Mouse (Mus musculus) v-Abl transformed pro-B cells (cell line): ENCODE results near the gene Endod1.

Experiments
- in situ Hi-C, 2 experiments: fragments of 400-800 bp; cut with MboI; formaldehyde crosslinking; loops; one replicate each; pipeline ENCODE4 v1.15.1; 2025; ENCODE audit not compliant: unreplicated experiment in 2 of 2

Endod1 gene

GRCm38 (mm10) chr9:14380386-14381285 is 671 bp downstream of the Endod1 start:
- in situ Hi-C loops: no loop called here

DNA sequence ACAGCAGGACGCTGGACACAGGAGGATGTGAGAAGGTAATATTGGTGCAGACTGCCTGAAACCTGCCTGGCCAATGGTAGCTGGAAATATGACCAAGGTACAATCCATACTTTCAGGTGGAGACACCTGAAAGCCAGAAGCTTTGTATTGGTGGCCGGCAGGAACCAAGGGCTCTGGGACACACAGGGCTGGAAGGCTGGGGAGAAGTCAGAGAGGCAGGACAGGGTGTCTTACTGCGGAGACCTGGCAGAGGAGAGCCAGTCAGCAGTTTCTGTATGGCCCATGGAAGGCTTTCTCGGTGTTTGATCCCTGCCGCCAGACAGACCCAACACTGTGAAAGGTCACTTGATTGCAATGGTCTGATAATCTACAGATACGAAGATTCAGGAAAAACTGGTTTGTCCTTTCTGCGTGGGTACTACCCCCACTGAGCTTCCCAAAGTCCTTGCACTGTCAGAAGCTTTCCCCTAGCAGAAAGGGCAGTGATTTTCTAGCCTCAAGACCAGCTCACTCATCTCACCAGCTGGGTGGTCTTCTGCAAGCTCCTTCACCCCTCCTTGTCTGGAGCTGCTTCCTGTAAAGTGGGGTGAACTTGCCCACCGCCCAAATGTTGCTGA is 1.4 kb downstream of the Endod1 start:
- in situ Hi-C loops: no loop called here

DNA sequence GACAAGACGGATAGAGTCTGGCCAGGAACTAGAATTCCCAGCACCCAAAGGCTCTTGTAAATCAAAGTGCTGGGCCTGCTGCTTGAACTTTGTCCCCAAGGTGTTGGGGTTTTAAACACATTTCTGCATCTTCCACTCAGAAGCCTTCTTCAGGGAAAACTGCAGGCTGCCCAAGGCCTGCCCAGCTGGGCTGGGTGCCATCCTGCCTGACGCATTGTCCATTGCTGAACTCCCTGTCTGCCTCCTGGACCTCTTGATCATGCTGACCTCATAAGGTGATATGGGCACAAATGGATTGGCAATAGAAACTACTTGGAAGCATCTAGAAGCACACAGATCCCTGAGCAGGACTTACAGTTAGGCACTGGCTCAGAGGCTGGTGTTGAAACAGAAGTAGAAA is 3.2 kb downstream of the Endod1 start:
- in situ Hi-C loops: no loop called here

DNA sequence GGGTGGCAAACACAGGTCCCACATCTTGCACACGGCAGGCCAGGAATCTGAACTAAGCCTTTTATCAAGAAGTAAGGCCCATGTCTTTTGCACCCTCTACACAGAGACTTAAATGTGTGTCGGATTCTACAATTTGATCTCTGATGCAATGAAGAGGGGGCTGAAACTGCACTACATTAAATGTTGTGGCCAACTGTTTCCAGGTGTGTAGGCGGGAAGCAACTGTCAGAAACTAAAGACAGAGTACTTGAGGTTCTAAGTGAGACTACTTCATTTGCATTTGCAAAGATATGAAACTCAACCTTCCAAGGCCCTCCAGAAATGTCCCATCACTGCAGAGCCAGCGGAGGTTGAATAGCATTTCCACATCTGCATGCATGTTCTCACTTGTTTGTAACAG is 5.2 kb downstream of the Endod1 start:
- in situ Hi-C loops: no loop called here

GRCm38 (mm10) chr9:14372440-14372839 is 8.9 kb downstream of the Endod1 start:
- in situ Hi-C loops: no loop called here

DNA sequence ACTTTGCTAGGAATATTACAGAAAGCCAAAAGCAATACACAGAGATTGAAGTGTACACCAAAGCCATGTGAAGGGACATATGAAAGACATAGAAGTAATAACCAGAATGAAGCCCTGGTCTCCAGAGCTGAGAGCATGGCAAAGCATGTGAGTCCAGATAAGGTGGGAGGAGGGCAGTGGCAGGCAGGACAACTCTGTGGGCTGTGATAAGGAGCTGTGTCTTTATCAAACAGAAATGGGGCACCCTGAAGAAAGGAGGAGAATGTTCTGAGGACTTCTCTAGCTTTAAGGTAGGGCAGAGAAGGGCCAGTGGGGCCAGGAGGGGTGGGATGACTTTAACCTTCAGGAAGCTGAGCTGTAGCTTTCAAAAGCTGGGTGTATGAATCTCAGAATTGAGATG is 12.0 kb downstream of the Endod1 start:
- in situ Hi-C loops: no loop called here

DNA sequence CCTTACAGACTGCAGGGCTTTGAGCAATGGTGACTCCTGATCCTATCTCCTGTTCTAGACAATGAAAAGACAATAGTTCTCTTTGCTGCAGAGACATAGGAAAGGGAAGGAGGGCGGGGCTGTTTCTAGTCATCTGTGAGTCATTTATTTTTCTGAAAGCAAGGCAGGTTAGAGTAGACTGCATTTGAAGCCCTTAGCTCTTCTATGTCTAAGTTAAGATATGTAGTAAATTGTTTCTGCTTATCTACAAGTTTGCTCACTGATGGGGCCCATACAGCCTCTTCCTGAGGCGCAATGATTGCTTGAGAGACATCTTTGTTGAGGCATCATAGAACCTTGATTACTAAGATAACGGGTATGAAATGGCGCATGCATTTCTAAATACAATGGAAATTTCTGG is 13.5 kb downstream of the Endod1 start:
- in situ Hi-C loops: no loop called here

DNA sequence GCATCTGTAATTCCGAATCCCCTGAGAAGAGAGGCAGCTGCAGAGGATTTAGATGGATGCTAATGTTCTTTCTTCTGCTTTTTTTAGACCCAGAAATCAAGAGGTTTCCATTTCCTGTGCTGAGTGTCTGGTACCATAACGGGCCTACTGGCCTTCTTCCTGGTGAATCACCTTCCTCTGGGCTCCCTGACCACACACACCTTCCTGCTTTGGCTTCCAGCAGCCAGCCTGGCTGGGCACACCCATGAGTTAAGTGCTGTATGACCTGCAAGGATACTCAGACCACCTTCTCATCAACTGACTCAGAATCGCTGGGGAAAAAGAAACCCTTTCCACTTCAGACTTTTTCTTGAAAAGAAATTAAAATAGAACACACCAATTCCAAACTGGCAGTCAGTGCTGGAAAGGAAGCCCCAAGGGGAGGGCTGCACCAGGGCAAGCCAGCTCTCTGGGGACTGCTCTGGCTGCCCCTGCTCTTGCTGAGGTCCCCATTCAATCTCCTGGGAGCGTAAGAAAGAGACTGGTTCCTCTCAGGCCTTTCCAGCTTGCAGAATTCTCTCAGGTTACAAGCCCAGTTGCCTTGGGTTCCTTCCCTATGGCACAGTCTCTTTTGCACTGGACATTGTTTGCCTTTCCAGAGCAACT is 15.7 kb downstream of the Endod1 start:
- in situ Hi-C loops: no loop called here

DNA sequence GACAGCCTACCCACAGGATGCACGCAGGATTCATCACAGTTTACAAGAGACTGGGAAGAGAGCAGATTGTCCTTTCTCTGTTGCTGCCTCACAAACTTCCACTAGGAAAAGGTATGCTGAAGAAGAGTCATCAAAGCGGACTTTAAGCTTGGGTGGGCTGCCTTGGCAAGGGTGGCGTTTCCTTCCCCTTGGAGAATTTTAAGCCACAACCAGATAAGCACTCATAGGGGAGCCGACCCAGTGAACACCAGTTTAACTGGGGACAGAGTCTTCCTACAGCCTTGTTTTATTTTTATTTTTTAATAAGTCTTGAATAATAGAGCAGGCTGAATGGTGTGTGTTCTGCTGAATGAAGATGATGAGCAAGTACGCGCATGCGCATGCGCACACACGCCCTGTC is 16.6 kb downstream of the Endod1 start:
- in situ Hi-C loops: no loop called here

GRCm38 (mm10) chr9:14363540-14363939 is 17.8 kb downstream of the Endod1 start:
- in situ Hi-C loops: no loop called here

DNA sequence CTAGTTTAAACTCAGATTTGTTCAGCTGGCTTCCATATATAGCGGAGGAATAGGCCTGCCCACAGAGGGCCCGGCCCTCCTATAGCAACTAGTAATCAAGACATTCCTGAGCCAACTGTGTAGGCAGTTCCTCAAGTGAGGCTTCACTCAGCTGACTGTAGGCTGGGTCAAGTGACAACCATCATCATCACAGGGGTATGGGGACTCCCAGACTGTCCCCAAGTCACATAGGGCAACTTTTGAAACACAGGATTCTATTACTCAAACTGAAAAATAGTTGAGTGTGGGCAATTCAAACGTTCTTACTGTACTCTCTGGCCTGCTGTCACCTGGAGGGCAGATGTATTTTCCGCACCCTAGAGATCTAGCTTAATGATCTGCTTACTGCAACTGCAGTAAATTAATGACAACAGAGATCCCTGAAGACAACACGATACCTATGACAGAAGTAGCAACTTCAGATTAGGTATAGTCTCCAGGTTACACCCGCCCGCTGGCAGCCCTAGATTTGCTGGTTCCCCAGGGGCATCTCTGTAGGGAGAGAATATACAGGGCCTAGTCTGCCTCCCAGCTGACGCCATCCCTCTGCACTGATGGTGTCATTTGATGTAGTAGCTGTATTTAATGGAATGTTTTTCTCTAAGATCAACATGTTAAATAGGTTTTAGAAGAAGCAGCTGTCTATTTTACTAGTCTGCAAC is 19.1 kb downstream of the Endod1 start:
- in situ Hi-C loops: no loop called here

DNA sequence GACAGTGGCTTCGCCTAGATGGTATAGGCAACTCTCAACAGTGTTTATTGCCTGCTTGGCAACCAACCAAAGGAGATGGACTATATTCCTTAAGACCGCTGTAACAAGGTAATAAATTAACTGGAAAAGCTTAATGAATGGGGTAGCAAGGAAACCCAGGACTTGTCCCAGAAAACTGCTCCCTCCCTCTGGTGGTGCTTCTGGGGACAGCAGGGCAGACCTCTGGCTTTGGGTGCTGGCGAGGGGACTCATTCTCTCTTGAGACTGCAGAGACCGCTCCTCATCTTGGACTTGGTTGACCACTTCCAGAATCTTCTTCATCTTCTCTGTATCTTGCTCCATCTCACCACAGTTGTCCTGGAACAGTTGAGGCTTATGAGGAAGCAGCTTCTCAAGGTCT is 24.3 kb downstream of the Endod1 start:
- in situ Hi-C loops: loop anchor here in 1 of 2 experiments (10.0 kb wide), 3 partner anchors 138 to 1122 kb away; no protein-coding TSS in a partner anchor

DNA sequence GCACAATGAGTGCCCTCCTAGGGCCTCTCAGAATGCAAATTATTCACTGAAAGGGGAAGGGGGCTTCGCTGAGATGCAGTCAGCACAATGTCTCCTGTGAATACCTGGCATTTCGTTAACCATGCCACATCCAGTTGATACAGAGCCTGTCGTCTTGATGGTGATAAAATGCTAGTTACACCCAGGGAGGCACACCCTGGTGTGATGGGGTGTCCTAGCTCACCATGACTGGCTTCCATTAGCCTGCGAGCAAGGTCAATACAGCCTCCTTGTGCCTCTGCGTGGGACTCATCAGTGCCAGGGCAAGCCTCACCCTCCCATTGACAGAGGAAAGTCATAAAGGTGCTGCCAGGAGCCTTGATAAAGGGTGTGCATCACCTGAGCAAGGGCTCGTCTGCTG is 26.5 kb downstream of the Endod1 start:
- in situ Hi-C loops: loop anchor here in 1 of 2 experiments (10.0 kb wide), 3 partner anchors 140 to 1120 kb away; no protein-coding TSS in a partner anchor

GRCm38 (mm10) chr9:14352337-14352736 is 29.0 kb downstream of the Endod1 start:
- in situ Hi-C loops: loop anchor here in 1 of 2 experiments (10.0 kb wide), 3 partner anchors 142 to 1118 kb away; no protein-coding TSS in a partner anchor

GRCm38 (mm10) chr9:14350787-14351186 is 30.5 kb downstream of the Endod1 start:
- in situ Hi-C loops: loop anchor here in 1 of 2 experiments (10.0 kb wide), 3 partner anchors 144 to 1116 kb away; no protein-coding TSS in a partner anchor

- in situ Hi-C loops: loop anchor here (5.0 kb wide), 5 partner anchors 38 to 462 kb away; no protein-coding TSS in a partner anchor
Observed at GRCm38 (mm10) chr9:14349380-14349779, 31.9 kb downstream of the Endod1 start.

DNA sequence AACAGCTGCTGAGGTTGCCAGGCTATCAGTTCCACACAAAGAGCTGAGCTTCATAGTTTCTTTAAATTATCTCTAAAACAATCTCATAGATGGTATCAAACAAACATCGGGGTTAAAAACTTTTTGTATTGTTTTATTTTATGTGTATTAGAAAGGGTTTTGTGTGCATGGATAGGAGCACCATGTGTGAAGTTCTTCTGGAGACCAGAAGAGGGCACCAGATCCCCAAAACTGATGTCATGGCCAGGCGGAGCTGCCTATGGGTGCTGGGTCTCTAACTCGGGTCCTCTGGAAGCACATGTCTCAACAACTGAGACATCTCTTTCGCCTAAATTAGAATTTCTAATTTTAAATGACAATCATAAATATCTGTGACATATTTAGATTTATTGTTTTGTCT is 32.9 kb downstream of the Endod1 start:
- in situ Hi-C loops: loop anchor here (5.0 kb wide), 5 partner anchors 39 to 461 kb away; no protein-coding TSS in a partner anchor

GRCm38 (mm10) chr9:14345866-14346265 is 35.4 kb downstream of the Endod1 start:
- in situ Hi-C loops: loop anchor here (5.0 kb wide), 5 partner anchors 41 to 459 kb away; no protein-coding TSS in a partner anchor

DNA sequence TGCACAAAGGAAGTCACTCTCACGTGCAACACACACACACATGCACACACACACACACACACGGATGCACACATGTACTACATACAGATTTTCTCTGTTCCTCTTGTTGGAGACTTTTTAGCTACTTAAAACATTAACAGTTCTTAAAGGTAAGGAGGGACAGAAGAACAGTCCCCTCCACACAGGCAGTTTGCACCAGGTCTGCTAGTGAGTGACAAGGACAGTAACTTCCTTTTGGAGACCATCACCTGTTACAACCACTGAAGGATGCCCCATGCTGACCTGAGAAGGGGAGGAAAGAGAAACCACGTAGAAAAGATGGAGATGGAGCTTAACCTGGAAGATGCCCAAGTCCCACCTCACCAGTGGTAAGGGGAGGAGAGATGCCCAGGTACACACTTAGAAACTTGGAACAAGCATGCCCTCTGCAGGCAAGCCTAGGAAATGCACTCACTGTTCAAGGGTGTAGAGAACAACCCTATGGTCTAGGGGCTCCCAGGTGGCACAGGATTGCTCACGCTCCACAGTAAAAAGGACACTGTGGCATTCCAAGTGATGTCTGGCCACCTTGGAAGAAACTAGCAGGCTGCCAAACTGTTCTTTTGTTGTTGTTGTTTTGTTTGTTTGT is 39.2 kb downstream of the Endod1 start:
- in situ Hi-C loops: loop anchor here in 1 of 2 experiments (5.0 kb wide), 1 partner anchor 455 kb away; no protein-coding TSS in a partner anchor

DNA sequence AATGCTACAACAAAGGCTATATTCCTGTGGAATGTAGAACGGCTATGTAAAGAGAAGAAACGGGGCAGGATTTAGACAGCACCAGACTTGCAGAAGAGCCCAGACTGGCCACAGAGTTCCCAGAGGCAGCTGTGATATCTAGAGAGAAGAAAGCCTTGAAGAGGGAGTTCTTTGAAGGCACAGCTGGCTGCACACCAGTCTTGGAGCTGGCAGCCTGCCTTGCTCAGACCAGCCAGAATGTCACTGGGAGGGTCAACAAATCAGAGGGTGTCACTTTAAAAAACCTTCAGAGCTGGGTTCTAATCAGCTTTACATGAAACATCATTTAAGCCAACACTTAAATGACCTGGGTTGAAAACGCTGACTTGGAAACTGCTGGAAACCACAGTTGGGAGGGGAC is 42.6 kb downstream of the Endod1 start:
- in situ Hi-C loops: no loop called here
